Mouse (Mus musculus): ENCODE measurements around the gene S100a2. TPM values are rescaled to one million over a fixed set of nuclear protein-coding genes. Genes with fewer than 3 reads are reported as not detected.

Gene S100a2
- polyA plus RNA-seq, 1 experiment from 2014 or later, result not detected

DNA sequence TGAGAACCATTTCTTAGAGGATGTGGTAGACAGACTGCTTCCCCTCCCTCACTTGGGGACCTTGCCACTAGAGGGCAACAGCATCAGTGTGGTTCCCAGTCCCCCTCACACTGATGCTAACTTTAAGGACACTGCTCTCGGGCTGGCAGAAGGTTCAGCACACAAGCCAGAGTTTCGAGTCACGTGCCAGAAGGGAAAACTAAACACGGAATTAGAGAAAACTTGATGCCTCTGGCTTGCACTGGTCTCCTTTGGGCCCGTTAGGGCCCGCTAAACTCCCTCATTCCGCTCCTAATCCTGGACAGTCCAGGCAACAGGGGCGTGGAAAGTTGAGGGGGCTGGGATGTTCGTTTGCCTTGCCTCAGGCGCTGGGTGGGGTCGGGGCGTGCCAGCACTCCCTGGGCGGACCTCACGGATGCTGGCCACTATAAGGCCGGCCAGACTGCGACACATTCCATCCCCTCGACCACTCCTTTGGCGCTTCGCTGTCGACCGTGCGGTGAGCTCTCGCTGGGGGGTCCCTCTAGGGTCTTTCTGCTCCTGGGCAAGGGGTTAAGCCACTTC is 22.8 kb downstream of the S100a2 start, which contains the start of gene S100a6:
S100a6 (plus strand) TSS at position 155 of the 564 bp plus-strand sequence.
- no peaks in the 10 kb centered on the region for H3K9me3 ChIP-seq (replicated peaks)
- peak within 1 kb of the TSS; percentile 64 for H3K27ac ChIP-seq (replicated peaks)
- peaks cover 13% of the 10 kb centered on the region for H3K4me1 ChIP-seq
- no peaks in the 10 kb centered on the region for H3K36me3 ChIP-seq
- WGBS, result under 1% methylated on average over 23 of the region's 23 CpGs
- peak; percentile 72 for DNase-seq (ENCODE audit: low spot score)
- H3K4me3 ChIP-seq, result peak within 1 kb of the TSS; percentile 57
- H3K27me3 ChIP-seq (ENCODE audit: low read depth, poor library complexity, severe bottlenecking), result peaks cover 14% of the 10 kb centered on the region

DNA sequence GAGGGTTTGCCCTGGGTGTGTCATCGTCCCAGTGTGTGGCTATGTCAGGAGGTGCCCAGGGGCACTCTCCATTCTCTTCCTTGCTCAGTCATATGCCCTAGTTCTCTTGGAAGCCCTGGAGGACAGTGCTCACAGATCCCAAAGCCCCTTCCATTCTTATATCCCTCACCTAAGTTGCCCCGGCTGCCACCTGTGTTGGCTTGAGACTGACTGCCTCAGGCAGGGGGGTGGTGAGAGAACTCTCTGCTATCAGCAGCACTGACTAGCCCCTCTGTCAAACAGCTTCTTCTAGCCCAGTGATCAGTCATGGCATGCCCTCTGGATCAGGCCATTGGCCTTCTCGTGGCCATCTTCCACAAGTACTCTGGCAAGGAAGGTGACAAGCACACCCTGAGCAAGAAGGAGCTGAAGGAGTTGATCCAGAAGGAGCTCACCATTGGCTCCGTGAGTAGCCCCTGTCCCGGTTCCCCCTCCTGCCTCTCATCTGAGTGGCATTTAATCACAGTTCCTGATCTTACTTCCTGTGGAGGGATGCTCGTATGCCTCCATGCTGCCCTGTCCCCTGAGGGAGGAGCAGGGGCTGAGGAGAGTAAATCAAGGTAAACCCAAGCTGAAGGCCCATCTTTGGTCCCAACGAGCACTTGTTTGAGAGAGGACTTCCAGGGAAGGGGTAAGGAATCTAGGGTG is 23.6 kb downstream of the S100a2 start:
- peak overlapping the region; percentile 57 for H3K4me3 ChIP-seq
- no peaks in the 10 kb centered on the region for H3K9me3 ChIP-seq (replicated peaks)
- peaks cover 13% of the 10 kb centered on the region for H3K4me1 ChIP-seq
- peak overlapping the region; percentile 64; the same call in 1 of the 2 replicates for H3K27ac ChIP-seq (replicated peaks)
- no peaks in the 10 kb centered on the region for H3K36me3 ChIP-seq
- H3K27me3 ChIP-seq (ENCODE audit: low read depth, poor library complexity, severe bottlenecking), result peaks cover 14% of the 10 kb centered on the region
- DNase-seq (ENCODE audit: low spot score), result no peak
- 68% methylated on average over 7 of the region's 7 CpGs for WGBS

- DNase-seq (ENCODE audit: low spot score), result no peak
- H3K9me3 ChIP-seq (replicated peaks), result no peaks in the 10 kb centered on the region
- WGBS, result 95% methylated on average over 6 of the region's 6 CpGs
- peaks cover 14% of the 10 kb centered on the region for H3K27me3 ChIP-seq (ENCODE audit: low read depth, poor library complexity, severe bottlenecking)
- no peaks in the 10 kb centered on the region for H3K36me3 ChIP-seq
- no peak overlapping the region for H3K27ac ChIP-seq (replicated peaks)
- no peak overlapping the region for H3K4me3 ChIP-seq
- H3K4me1 ChIP-seq, result peaks cover 13% of the 10 kb centered on the region
These were observed 24.1 kb downstream of the S100a2 start for GRCm38 (mm10) chr3:90614148-90614530.

DNA sequence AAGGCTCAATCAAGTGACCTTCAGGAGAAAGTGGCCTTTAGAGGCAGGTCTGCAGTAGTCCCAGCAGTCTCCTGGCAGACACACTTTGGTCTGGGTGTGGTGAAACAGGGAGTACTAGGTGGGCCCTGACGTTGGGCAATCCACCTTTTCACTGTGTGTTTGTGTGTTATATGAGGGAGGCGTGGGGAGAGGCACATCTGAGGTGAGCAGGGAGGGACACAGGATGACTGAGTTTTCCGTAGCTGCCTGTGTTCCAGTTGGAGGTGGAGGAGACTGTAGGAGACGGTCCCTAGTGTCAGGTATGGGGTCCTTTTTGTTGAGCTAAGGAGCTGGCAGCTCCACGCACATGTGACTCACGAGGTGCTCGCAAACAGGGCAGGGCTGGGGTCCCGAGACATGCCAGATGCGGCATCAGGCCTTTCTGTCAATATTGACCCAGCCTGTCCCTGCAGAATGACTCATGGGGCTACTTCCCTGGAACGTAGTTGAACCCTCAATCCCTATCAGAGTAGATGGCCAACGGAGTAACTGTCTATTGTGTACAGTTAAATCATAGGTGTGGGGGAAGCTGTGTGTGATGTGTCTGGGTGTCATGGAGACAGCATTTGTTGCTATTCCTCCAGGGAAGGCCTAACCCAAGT is 24.7 kb downstream of the S100a2 start:
- H3K4me1 ChIP-seq, result peaks cover 13% of the 10 kb centered on the region
- 82% methylated on average over 11 of the region's 11 CpGs for WGBS
- no peak overlapping the region for H3K4me3 ChIP-seq
- H3K27me3 ChIP-seq (ENCODE audit: low read depth, poor library complexity, severe bottlenecking), result peaks cover 14% of the 10 kb centered on the region
- no peaks in the 10 kb centered on the region for H3K36me3 ChIP-seq
- H3K27ac ChIP-seq (replicated peaks), result no peak overlapping the region
- no peaks in the 10 kb centered on the region for H3K9me3 ChIP-seq (replicated peaks)
- no peak for DNase-seq (ENCODE audit: low spot score)

- Histone ChIP-seq H3K36me3 (no peaks in the 10 kb centered on the region), H3K27ac (replicated peaks) (no peak overlapping the region), H3K9me3 (replicated peaks) (no peaks in the 10 kb centered on the region), H3K4me1 (peaks cover 13% of the 10 kb centered on the region), H3K27me3 (ENCODE audit: low read depth, poor library complexity, severe bottlenecking) (peaks cover 14% of the 10 kb centered on the region), H3K4me3 (no peak overlapping the region)
- 11% methylated on average over 7 of the region's 7 CpGs for WGBS
- peak; percentile 53 for DNase-seq (ENCODE audit: low spot score)
These were observed 25.4 kb downstream of the S100a2 start for GRCm38 (mm10) chr3:90615415-90615814.

GRCm38 (mm10) chr3:90615911-90616310 is 25.9 kb downstream of the S100a2 start:
- no peak for DNase-seq (ENCODE audit: low spot score)
- H3K9me3 ChIP-seq (replicated peaks), result no peaks in the 10 kb centered on the region
- 88% methylated on average over 1 of the region's 1 CpGs for WGBS
- H3K4me1 ChIP-seq, result peaks cover 13% of the 10 kb centered on the region
- H3K27ac ChIP-seq (replicated peaks), result no peak overlapping the region
- H3K4me3 ChIP-seq, result no peak overlapping the region
- no peaks in the 10 kb centered on the region for H3K36me3 ChIP-seq
- H3K27me3 ChIP-seq (ENCODE audit: low read depth, poor library complexity, severe bottlenecking), result peaks cover 14% of the 10 kb centered on the region

GRCm38 (mm10) chr3:90617586-90617985 is 27.5 kb downstream of the S100a2 start:
- 21% methylated on average over 1 of the region's 1 CpGs for WGBS
- H3K4me3 ChIP-seq, result no peak overlapping the region
- H3K9me3 ChIP-seq (replicated peaks), result no peaks in the 10 kb centered on the region
- DNase-seq (ENCODE audit: low spot score), result no peak
- peaks cover 11% of the 10 kb centered on the region for H3K4me1 ChIP-seq
- H3K27ac ChIP-seq (replicated peaks), result no peak overlapping the region
- H3K36me3 ChIP-seq, result no peaks in the 10 kb centered on the region
- peaks cover 14% of the 10 kb centered on the region for H3K27me3 ChIP-seq (ENCODE audit: low read depth, poor library complexity, severe bottlenecking)

- DNase-seq (ENCODE audit: low spot score), result no peak
- peaks cover 23% of the 10 kb centered on the region for H3K4me1 ChIP-seq
- no peaks in the 10 kb centered on the region for H3K9me3 ChIP-seq (replicated peaks)
- 50% methylated on average over 7 of the region's 7 CpGs for WGBS
- H3K27me3 ChIP-seq (ENCODE audit: low read depth, poor library complexity, severe bottlenecking), result no peaks in the 10 kb centered on the region
- H3K36me3 ChIP-seq, result no peaks in the 10 kb centered on the region
- H3K4me3 ChIP-seq, result no peak overlapping the region
- H3K27ac ChIP-seq (replicated peaks), result no peak overlapping the region
These were observed 31.5 kb downstream of the S100a2 start for GRCm38 (mm10) chr3:90621552-90621951.

DNA sequence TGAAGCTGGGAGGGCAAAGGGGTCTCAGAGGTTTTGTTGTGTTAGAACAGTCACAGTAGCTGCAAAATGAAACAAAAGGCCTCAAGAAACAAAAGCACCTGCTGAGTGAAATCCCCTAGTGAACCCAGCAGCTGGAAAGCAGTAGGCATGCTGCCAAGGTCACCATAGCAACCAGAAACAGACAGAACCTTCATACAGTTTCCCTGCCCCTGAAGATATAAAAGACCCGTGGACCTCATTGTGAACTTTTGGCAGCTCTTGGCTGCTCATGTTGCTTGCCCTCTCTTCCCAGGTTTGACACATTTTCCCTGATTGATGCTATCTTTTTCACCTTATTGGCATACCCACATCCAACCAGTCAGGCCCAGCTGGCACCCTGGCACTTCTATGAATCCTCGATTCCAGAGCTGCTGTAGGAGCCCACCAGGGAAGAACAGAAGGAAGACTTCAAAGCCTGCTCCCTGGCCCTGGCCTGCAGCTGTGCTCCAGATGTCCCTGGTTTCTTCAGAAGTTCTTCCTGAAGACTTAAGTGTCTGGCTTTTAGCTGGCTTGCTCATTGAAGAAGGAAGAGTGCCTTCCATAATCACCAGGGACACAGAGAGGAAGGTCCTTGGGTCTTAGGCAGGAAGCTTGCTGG is 33.5 kb downstream of the S100a2 start:
- Histone ChIP-seq H3K27me3 (ENCODE audit: low read depth, poor library complexity, severe bottlenecking) (no peaks in the 10 kb centered on the region), H3K9me3 (replicated peaks) (no peaks in the 10 kb centered on the region), H3K4me1 (peaks cover 23% of the 10 kb centered on the region), H3K4me3 (no peak overlapping the region), H3K27ac (replicated peaks) (peak overlapping the region; percentile 49), H3K36me3 (no peaks in the 10 kb centered on the region)
- WGBS, result 20% methylated on average over 2 of the region's 2 CpGs
- DNase-seq (ENCODE audit: low spot score), result peak; percentile 31

- DNase-seq (ENCODE audit: low spot score), result no peak
- H3K4me3 ChIP-seq, result no peak overlapping the region
These were observed 35.4 kb downstream of the S100a2 start for GRCm38 (mm10) chr3:90625496-90625895.

DNA sequence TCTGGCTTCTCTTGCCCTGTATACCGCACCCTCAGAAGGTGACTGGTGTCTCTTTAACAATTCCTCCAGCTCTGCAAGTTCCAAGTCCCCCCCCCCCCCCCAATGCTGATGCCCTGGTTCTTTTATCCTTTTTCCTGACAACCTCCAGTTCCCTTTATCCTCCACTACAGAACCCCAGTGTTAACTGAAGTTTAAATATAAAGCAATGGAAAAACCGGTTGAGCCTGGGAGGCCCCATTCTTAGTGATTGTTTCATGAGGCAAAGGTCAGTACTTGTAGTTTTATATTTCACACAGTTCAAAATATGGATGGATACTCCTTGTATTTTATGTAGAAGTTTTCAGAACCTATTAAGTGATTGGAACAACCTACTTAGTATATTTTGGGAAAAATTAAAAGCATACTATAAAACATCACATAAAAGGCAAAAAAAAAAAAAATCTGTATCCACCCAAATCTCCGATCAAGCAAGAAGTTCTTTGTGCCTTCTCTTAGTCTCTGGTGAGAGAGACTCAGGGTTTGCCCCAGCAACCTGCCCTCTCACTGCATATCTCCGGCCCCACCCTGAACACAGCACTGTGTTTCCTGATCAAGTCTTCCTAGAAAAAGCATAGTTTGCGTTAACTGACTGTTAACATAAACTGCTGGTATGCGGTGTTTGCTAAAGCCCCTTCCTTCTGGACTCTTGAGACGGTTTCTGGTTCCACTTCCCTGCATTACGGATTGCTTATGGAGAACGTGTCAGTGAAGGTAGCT is 36.4 kb downstream of the S100a2 start:
- no peak for DNase-seq (ENCODE audit: low spot score)
- Histone ChIP-seq H3K4me3 (no peak overlapping the region), H3K27ac (replicated peaks) (peak overlapping the region; percentile 42; the same call in 1 of the 2 replicates), H3K27me3 (ENCODE audit: low read depth, poor library complexity, severe bottlenecking) (no peaks in the 10 kb centered on the region), H3K4me1 (peaks cover 23% of the 10 kb centered on the region), H3K36me3 (no peaks in the 10 kb centered on the region), H3K9me3 (replicated peaks) (no peaks in the 10 kb centered on the region)
- WGBS, result 79% methylated on average over 9 of the region's 9 CpGs

More at GRCm38 (mm10) chr3:90625496-90625895, 35.4 kb downstream of the S100a2 start:
- H3K9me3 ChIP-seq (replicated peaks), result no peaks in the 10 kb centered on the region
- peaks cover 23% of the 10 kb centered on the region for H3K4me1 ChIP-seq
- H3K36me3 ChIP-seq, result no peaks in the 10 kb centered on the region
- no peaks in the 10 kb centered on the region for H3K27me3 ChIP-seq (ENCODE audit: low read depth, poor library complexity, severe bottlenecking)
- H3K27ac ChIP-seq (replicated peaks), result no peak overlapping the region
- WGBS, result 84% methylated on average over 5 of the region's 5 CpGs

DNA sequence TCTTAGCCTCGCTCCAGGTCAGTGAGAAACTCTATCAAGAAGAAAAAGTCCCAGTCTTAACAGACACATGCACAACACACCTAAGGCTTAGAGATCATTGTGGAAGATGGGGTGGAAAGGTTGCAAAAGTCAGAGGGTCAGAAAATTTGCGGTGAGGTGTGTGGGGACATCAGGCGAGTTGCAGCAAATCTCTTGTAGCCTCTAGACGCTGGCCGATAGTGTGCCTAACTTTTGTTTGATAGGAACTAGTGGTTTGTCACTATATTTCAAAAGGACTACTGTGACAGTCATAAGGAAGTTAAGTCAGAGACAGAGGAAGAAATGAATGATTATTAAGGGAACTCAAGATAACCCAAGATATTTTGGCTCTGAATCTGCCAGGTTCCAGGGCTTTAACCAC is 37.3 kb downstream of the S100a2 start:
- peaks cover 23% of the 10 kb centered on the region for H3K4me1 ChIP-seq
- H3K36me3 ChIP-seq, result no peaks in the 10 kb centered on the region
- H3K4me3 ChIP-seq, result no peak overlapping the region
- no peaks in the 10 kb centered on the region for H3K27me3 ChIP-seq (ENCODE audit: low read depth, poor library complexity, severe bottlenecking)
- 93% methylated on average over 5 of the region's 5 CpGs for WGBS
- H3K27ac ChIP-seq (replicated peaks), result no peak overlapping the region
- DNase-seq (ENCODE audit: low spot score), result no peak
- H3K9me3 ChIP-seq (replicated peaks), result no peaks in the 10 kb centered on the region

Measured in midbrain, embryonic 10.5 days (tissue).